Mouse (Mus musculus) stomach, postnatal 0 days (tissue): ENCODE measurements at regions not wholly inside any gene's neighbourhood (a gene's known extent, or its start where the extent isn't known, plus 50 kb on each side); places are given as distances from the start of the nearest gene placed in this dataset.

Experiments
- CTCF ChIP-seq: IDR thresholded peaks from 2 replicates; pipeline ENCODE4 v1.5.1; 2016; ENCODE audit warnings: antibody characterized with exemption, low read depth, mild to moderate bottlenecking, moderate library complexity
- EP300 ChIP-seq: optimal IDR thresholded peaks from 2 replicates; pipeline ENCODE3; 2016; ENCODE audit warnings: antibody characterized with exemption

DNA sequence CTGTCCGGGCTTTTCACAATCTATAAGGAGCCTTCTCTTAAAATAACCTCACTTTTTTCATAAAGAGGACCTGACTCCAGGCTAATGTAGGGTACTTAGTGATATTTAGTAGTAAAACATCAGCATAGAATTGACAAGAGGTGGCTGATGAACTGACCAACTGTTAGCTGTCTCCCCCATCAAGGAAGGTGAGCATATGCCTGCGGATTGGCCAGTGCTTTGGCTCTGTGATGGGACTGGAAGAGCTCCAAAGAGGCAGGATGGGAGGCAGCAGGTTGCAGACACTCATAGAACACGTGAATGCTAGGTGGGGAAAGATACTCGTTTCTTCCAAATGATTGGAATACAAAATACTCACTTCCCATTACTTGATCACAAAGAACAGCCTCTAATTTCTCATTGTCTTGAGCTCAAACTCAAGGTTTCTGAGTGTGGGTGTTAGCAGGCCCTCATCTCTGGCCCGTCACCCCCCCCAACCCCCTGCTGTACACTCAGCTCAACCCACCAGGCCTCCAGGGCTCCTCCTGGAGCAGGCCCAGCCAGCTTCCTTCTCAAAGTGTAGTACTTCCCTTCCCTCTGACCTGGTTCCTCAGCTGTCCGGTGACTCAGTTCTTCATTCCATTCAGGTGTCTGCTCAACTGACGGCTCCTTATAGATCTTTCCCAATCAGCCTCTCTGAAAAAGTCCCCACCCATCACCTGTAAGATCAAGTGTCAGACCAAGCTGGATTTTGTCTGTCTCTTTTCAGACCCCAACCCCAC, 160.2 kb upstream of the Rbms1 start:
- TF ChIP-seq EP300: no peak
- no peak for TF ChIP-seq CTCF
